Mouse (Mus musculus) layer of hippocampus, postnatal 25 days (tissue): ENCODE data around the gene Ing1. TPM values are rescaled to one million over a fixed set of nuclear protein-coding genes. Genes with fewer than 3 reads are reported as not detected.

Source experiments
- DNase-seq, 2 experiments: peaks; one replicate each; pipeline ENCODE4 v3.0.0; 2022; ENCODE audit warnings: mixed read lengths in 2 of 2, low spot score in 1 of 2; ENCODE audit errors: extremely low spot score in 1 of 2
- total RNA-seq, 2 experiments: library from RNA; stranded (reverse); gene quantifications; 2 replicates each; pipeline ENCODE4 v1.2.3; 2021

The Ing1 gene
- total RNA-seq, 2 experiments from 2014 or later, result 36.6 to 41.9 TPM

DNA sequence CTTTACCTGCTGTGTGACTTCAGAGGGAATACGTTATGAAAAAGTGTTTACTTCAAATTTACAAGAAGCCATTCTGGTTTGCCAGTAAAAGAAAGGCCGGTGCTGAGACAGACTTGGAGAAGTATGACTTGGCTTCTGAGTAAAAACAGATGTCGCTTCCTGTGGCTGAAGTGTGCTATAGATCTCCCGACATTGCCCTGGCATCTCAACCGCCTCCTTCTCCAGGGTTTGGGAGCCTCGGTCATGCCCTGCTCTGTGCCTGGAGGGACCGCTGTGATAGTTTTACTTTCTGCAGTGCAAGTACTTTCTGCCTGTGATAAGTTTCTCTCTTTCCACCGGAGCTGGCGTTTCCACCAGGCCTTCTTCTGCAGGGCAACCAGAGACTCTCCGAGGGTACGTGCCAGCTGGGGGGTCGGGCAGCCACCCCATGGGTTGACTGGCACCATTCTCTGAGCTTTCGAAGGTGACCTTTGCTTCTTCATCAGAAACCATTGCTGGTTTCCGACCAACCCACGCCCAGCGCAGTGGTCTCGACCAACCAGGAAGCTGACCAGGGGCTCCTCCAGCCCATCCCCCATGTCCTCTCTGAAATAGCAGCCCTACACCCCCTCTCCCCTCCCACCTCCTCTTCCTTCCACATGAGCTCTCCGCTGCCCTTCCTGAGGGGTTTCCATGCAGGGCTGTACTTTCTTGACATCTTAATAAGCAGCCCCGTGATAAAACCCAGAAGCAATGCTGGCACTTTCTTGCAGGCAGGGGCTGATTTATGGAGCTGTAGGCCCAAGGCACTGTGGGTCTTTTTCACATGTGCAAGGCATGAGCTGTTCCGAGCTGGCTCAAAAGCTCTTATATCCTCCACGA, 30.4 kb downstream of the Ing1 start:
- DNase-seq, result no peak

DNA sequence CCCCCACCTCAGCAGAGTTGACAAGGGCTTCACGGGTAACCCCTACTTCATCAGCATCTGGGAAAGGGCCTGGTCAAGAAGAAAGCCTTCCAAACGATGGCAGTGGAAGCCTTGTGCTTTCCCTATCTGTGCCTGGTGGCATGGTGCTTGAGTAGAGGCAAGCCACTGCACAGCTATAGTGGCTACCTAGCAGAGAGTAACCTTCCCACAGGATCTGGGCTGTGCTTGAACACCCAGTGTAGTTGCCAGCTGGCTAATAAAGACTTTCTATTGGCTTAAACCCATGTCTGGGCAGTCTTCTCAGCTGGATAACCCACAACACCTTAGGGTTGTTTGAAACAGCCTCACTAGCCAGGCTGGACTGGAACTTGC, 31.0 kb downstream of the Ing1 start:
- no peak for DNase-seq

DNA sequence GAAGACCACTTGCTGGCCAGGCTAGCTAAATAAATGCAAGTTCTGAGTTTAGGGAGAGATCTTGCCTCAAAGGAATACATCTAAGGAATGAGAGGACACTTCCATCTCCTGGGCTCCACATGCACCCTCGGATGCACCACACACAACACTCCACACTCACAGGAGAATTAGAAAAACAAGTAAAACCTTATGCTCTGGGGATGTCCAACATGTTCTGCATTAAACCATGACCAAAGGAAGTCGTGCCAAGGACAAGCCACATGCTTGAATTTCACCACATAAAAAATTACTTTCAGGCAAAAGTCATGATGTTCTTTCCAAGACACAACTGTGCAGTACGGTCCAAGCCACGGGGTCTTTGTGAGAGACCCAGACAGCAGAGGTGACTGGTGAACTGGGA, 36.5 kb downstream of the Ing1 start:
- DNase-seq, result no peak

DNA sequence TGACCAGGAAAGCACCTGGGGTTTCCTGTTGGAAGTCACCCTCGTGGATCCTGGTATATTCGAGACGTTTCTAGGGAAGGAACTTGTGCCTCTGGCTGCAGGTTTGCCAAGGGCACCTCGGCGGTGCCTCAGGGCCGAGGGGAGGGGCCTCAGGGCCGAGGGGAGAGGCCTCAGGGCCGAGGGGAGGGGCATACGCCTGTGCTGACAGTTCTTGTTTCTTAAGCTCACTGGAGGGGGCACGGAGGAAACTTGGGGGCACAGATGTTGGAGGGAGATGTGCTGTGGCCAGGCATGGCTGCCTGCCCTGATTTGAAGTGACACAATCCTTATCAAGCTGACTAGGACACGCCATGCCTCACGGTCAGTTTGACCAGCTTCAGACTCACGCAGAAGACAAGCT, 36.9 kb downstream of the Ing1 start:
- DNase-seq, result no peak

DNA sequence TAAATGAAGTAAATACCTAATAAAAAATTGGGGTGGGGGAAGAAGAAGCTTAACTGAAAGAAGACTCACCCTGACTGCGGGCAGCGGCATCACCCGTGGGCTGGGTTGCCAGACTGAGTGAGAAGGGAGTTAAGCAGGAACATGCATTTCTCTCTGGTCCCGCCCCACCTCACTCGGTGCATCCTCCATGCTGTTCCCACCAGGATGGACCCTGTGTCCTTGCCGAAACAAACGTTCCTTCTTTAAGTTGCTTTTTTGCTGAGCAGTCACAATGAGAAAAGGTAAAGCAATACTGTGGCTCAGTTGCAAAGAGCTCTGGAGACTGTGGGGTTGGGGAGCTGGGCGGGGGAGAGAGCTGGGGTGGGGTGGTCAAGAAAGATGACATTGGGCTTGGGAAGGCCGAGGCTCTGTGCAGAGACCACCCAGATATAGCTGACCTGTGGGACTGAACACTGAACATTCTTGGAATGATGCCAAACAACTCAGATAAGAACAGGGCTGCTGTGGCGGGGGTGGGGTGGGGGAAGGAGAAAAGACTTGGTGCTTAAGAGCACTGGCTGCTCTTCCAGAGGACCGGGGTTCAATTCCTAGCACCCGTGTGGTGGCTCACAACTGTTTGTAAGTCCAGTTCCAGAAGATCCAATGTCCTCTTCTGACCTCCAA, 38.0 kb downstream of the Ing1 start:
- DNase-seq, result no peak

DNA sequence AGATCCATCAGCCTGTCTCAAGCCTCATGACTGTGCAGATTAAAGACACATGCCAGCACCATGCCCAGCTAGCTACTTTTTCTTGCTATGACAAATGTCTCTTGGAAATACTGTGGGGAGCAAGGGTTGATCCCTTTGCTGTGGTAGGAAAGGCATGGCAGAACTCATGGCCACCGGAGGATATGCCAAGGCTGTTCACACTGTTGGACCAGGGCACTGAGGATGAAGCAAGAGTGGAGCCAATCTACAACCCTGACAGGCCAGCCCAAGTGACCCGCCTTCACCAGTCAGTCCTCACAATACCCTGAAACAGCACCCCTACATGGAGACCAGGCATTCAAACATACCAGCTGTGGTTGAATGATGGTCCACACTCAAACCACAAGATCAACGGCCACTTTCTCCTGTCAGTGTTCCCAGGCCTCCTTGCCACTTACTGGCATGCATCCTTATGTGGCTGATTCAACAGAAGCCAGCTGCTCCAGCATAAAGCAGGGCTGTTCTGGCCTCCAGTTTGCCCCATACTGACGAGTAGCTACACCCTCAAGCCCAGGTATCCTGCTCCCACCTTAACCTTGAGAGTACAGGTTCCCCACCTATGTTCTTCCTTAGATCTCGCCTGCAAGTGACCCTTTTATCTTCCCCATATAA, 45.1 kb downstream of the Ing1 start:
- DNase-seq, result no peak

DNA sequence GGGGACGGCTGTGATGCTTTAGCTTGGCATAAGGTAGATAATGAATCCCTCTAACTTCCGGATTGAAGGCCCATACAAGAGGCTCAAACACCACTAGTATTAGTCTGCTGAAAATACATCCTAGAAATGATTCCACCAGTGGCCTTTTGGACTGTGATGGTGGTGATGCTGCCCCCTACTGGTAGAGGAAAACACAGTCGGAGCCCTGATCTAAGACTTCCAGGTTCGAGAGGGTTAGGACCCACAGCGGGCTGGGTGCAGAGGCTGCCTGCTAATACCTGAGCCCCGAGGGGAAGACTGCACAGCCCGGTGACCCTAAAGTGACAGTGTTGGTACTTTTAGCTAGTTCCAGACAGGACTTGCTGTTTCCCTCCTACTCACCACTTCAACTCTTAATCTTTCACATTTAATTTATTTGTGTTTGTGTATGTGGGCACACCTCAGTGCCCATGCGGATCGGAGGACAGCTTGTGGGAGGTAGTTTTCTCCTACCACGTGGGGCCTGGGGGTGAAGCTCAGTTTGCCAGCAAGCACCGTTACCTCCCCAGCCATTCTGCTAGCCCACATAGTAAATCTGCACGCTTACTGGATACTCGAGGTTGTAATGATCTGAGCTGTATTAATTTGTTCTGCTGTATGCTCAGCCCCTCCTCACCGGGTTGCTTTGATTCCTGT, 46.8 kb downstream of the Ing1 start:
- DNase-seq, result peak; percentile 46 to 66

DNA sequence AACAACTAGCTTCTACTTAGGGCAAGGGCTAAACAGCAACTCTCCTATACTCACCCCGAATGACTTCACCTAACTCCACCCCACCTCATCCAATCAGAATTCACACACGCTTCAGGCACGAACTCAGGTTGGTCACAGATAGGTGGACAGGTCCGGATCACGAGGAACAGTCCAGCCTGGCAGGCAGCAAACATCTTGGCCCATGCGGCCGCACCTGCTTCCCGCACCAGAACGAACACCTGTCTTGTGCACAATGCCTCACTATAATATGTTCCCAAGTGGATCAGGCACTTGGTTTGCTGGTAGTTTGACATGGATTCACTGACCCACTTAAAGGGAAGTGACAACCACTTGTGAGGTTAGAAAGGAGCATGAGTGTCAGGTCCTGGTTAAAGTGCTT, 53.5 kb downstream of the Ing1 start:
- no peak for DNase-seq

Other genes with a start within 250 kb of the Ing1 start
- 10 to 100 TPM; 45.6 to 61.2 TPM for gene Col4a2, start 242.8 kb upstream of the Ing1 start, total RNA-seq
- 10 to 100 TPM; 46.0 to 60.0 TPM for gene Col4a1, start 242.7 kb upstream of the Ing1 start, total RNA-seq
- under 1 TPM; 0.20 to 0.26 TPM for gene Rab20, start 76.9 kb upstream of the Ing1 start, total RNA-seq
- 10 to 100 TPM; 60.1 to 64.2 TPM for gene Naxd, start 58.1 kb upstream of the Ing1 start, total RNA-seq
- gene Cars2, start 4.8 kb upstream of the Ing1 start, total RNA-seq, result 10 to 100 TPM; 21.7 to 24.3 TPM
- 10 to 100 TPM; 55.3 to 67.2 TPM for gene Ankrd10, start 80.2 kb downstream of the Ing1 start, total RNA-seq
- gene 1700016D06Rik, start 145.5 kb downstream of the Ing1 start, total RNA-seq, result not detected
- 100 to 1,000 TPM; 120 to 133 TPM for gene Arhgef7, start 172.2 kb downstream of the Ing1 start, total RNA-seq